Mouse (Mus musculus) left cerebral cortex, adult 8-10 months (tissue): ENCODE results near the gene Rpl29. TPM values are rescaled to one million over a fixed set of nuclear protein-coding genes. Genes with fewer than 3 reads are reported as not detected.

ENCODE experiments used
- DNase-seq, 2 experiments: peaks; one replicate each; pipeline ENCODE4 v3.0.0; 2022; ENCODE audit warnings: low spot score in 2 of 2
- total RNA-seq, 4 experiments: library from RNA; stranded (reverse); gene quantifications; 2 replicates each; pipeline ENCODE4 v1.2.4; 2022

Rpl29 gene
- total RNA-seq, 4 experiments from 2014 or later = 266 to 312 (median 299) TPM

DNA sequence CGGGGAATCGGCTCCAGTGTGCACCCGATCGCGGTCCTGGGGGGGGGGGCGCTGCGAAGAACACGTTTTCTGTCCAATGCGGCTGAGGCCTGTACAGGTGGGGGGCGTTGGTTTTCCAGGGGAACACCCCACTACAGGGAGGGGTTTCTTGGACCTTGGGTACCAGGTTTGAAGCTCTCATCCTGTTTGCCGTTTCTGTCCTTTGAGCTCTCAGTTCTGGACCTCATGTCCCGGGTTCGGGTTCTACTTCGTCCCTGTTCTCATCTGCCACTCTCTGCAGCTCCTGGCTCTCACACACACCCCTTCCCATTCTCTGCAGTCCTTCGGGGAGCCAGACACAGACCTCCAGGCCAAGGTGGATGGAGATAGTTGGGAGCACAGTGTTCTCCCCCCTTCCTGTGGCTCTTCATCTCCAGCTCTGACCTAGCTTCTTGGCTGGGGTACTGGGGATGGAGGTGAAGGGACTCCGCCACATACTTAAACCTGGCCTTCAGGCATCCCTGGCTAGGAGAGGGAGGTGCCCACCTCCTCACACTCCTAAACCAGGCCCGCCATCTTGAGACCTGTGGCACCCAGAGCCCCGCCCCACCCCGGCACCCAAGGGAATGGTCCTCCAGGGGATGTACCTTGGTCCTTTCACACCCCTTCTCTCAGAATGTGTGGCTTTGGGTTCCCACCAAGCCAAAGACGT lies 25.0 kb downstream of the Rpl29 start:
- DNase-seq = no peak

DNA sequence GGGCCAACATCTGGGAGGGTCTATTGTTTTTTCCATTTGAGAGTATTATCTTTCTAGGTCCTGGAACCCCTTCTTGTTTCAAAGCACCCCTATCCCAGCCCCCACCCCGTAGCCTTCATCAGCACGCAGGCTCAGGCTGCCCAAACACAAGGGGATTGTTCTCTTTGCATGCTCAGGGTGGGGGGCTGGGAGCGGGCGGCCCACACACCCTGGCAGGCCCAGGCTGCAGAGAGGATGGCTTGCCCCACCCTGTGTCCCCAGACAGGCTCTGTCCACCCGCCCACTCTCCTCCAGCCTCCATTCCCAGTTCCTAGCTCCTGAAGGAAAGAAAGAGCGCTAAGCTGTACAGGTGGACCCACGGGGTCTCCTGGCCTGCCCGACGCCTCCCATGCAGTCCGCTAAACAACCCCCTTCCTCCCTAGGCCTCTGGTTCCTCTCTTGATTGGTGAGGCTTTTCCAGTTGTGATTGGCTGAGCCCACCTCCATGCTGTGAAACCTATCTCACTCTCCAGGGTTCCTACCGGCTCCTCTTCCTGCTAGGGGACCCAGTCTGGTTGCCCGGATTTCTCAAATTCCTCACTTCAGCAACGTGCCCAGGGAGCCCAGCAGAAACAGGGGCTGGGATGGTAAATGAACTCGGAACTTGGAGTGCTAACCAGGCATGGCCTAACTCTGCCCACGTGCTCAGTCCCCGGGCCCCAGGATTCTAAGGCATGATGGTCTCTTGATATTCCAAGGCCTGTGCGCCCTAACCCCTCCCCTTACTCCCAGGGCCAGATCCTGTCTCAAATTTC lies 25.8 kb downstream of the Rpl29 start:
- DNase-seq = peak in 1 of 2 experiments; percentile 62

DNA sequence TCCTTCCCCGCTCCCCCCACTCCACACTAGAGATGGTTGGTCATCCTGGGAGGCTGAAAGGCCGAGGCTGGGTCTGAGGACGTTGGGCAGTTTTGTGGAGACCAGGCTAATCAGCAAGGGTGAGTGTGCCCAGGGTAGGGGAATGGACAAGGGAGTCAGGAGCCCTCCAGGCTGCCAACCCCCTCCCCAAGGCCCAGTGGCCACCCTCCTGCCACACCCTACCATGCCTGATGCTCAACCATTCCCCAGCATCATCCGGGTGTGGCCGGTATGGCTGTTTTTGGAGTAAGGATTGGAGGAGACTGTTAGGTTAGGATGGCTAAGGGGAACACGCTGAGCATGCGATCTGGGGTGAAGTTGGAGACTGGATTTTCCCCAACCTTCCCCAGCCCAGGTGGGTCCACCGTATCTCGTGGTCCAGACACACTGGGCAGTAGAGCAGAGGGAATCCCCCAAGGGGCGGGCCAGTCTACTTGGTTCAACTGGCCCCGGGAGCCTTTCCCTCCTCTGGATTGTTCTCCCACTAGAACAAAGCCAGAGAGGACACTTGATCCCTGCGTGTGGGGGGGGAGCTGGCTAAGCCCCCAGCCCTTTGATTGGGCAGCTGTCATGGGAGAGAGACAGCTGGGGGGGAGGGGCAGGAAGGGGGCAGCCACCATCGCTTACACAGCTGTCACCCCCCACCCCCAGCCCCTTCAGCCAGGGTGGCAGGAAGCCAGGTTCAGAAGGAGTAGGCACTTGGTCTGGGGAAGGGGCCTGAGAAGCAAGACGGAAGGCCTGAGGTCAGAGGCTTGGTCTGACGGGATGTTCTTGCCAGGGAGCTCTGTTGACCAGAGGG lies 27.3 kb downstream of the Rpl29 start:
- DNase-seq = no peak

DNA sequence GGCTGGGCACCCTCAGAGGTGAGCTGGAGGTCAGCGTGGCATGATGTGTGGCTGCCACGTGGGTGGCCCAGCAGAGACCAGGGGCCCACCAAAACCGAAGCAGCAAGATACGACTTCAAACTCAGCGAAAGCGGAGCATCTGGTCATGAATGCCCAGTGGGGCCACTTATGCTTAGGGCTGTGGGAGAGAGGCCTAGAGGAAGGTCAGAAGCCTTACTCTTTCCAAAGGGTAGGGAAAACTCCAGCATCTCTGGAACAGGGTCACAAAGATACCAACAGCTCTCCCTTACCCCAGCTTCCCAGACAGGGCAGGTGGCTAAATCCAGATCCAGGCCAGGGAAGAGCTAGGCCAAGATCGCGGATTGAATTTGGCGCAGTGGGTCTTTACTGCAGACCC lies 27.9 kb downstream of the Rpl29 start:
- no peak for DNase-seq

DNA sequence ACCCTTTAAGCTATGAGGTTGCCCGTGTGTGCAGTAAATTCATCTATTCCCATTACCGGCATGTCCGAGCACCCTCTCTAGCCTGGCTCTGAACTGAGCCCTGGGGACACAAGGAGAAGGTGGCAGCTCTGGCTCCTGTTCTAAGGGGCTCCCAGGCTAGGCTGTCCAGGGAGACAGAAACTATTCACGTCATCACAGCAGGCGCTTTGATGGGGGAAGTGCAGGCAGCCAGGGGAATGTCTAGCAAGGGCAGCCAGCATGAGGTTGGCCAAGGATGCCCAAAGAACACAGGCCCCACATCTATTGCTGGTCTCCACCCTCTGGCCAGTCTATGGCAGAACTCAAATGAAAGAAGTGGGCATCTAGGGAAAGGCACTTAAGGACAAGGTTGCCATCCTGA lies 28.7 kb downstream of the Rpl29 start:
- no peak for DNase-seq

DNA sequence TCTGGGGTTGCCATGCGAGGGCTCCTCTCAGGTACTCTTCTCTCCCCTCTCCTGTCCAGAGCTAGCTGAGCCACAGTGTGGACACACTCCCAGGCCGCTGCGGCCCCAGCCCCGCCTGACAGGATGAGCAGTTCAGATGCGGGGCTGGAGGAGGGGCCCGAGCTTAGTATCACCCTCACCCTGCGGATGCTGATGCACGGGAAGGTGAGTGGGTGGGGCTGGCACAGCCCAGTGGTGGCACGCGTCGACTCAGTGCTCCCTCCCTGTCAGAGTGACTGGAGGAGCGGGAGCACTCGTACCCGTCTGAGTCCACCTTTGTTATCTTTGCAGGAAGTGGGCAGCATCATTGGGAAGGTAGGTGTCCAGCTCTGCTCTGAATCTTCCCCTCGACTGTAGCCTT lies 30.7 kb downstream of the Rpl29 start:
- DNase-seq = no peak

DNA sequence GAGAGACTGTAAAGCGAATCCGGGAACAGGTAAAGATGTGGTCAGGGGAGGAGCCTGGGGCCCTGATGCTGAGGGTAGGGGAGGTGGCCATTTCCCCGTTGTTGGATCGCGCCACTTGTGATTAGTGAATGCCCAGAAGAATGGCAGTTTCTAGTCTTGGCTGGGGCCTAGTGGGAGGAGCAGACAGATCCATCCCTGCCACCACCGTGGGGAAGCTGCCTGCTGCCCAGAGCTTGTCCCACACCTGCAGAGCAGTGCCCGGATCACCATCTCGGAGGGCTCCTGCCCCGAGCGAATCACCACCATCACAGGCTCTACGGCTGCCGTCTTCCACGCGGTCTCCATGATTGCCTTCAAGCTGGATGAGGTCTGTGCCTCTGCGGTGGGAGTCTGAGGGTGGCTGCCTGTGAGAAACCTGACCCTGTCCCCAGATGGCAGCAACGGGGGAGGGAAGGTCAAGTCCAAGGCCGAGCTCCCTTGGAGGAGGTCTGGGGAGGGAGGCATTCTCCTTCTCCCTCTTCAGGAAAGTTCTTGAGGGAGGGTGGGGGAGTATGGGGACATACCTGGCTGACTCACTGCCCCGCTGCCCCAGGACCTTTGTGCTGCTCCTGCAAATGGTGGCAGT lies 31.3 kb downstream of the Rpl29 start:
- DNase-seq = no peak

DNA sequence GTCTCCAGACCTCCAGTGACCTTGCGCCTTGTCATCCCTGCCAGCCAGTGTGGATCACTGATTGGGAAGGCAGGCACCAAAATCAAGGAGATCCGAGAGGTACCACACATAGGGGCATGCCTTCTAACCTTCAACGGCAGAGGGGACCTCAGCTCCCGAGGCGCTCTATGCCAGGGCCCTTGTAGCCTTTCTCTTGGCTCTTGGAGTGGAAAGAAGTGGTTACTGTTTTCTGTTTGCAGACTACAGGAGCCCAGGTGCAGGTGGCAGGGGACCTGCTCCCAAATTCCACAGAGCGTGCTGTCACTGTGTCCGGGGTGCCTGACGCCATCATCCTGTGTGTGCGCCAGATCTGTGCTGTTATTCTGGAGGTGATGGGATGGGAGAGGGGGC lies 31.8 kb downstream of the Rpl29 start:
- no peak for DNase-seq

DNA sequence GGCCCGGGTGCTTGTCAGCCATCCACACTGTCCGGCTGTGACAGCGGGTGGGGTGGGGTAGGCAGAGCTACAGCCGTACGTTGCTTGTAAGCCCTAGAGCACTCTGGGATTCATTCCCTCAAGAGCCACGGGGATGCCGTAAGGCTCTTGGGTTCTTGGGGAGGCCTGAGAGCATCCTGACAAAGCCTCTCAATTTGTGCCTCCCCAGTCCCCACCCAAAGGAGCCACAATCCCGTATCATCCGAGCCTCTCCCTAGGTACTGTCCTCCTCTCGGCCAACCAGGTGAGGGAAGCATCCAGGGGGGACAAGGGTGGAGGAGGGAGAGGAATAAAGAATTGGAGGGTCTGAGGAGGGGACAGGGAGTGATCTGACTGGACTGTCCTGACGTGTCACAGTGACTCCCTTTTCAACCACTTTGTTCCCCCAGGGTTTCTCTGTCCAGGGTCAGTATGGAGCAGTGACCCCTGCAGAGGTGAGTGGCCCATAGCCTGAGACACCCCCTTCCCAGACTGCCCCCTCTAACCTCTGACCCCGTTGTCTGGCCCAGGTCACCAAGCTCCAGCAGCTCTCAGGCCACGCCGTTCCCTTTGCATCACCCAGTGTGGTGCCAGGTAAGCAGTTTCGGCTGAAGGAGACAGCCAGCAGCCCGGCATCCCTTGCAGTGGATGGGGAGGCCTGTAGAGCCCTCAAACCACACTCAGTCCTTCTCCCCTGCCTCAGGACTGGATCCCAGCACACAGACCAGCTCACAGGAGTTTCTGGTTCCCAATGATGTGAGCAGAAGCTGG lies 32.6 kb downstream of the Rpl29 start:
- no peak for DNase-seq

DNA sequence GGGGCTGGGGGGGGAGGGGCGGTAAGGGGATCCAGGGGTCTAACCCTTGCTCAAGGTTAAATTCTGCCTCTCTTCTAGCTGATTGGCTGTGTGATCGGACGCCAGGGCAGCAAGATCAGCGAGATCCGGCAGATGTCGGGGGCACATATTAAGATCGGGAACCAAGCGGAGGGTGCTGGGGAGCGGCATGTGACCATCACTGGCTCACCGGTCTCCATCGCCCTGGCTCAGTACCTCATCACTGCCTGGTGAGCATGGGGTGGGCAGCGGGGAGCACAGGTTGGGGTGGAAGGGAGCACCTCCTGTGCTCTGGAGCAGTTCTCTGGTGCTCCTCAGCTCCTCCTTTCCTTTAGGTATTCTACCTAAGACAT lies 33.2 kb downstream of the Rpl29 start:
- DNase-seq = no peak

DNA sequence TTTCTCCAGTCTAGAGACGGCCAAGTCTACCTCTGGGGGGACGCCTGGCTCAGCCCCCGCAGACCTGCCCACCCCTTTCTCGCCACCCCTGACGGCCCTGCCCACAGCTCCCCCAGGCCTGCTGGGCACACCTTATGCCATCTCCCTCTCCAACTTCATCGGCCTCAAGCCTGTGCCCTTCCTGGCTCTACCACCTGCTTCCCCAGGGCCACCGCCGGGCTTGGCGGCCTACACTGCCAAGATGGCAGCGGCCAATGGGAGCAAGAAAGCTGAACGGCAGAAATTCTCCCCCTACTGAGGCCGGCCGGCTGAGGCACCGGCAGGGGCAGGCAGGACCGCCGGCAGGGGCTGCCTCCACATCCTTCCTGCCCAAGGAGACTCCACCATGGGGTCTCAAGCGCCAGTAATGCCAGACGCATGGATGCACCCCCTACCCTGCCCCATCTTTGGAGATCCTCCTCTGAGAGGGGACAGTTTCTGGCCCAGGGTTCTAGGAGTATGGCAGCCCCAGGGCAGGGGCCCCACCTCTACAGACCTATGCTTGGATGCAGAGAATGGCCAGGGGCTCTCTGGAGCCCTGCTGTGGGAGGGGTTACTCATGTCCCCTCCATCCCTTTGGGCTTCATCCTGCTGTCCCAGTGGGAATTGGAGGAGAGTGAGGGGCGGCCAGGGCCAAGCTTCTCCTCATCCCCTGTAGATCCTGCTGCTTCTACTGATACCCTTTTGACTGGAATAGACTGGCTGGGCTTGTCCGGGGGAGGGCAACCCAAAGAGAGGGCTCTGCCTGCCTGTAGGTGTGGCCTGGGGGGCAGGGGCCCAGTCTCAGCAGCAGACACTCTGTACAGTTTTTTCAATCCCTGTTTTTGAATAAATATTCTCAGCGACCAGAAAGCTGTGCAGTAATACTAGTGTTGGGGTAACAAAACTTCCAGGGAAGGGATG lies 34.1 kb downstream of the Rpl29 start:
- no peak for DNase-seq

DNA sequence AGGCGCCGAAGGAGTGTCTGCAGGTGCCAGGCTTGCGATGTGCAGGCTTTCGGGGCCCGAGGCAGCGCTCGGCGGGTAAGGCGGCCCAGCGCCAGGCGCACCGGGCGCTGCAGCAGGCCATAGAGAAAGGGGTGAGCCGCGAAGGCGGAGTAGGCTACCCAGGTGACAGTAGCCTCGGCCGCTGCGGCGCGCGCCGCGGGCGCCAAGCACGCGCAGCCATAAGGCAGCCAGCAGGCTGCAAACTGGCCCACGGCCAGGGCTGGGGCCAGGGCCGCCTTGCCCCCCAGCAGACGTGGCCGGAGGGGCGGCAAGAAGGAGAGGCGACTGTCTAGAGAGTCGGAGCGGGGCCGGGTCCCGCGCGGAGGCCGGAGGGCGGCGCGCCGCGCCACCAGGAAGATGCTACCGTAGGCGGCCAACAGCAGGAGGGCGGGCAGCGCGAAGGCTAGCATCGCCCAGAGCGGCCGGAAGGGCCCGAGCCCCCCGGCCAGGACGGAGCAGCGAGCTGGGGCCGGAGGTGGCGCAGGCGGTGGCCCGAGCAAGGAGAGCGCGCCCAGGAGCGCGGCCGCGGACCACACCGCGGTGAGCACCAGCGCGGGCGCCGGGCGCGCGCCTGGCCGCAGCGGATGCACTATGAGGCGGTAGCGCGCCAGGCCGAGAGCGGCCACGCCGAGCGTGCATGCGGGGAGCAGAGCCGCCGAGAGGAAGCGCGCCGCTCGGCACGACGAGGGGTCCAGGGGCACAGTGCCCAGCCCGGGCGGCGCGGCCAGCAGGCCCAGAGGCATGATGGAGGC lies 35.7 kb downstream of the Rpl29 start:
- peak; percentile 61 to 69 for DNase-seq

DNA sequence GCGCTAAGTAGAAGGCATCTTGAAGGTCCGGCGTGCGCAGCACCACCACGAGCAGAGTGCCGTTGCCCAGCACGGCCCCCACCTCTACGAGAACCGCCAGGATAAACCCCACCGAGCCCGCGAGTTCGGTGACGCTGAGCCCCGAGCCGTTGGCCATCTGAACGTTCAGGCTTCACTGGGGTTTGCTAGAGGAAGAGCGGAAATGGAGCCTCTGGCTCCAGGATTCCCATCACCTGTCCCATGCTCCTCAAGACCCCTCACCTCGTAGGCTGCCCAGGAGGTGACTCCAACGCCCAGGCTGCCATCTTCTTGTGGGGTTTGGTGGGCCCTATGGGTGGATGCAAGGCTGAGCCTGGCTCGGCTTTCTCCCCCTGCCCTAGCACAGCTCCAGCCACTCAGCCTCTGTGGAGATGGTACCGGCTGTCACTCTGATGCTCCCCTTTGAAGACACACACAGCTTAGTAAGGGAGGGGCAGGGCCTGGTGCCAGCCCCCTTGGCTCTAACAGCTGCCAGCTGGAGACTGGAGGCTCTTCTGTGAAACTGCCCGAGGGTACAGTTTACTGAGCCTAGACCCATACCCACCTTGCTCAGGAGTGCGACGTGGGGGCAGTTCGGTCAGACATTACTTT lies 36.4 kb downstream of the Rpl29 start, which contains the start of gene Gpr62:
Gene Gpr62, minus strand, starts transcription at position 368 of the 630 bp plus-strand sequence.
- DNase-seq = peak in 1 of 2 experiments; percentile 80

DNA sequence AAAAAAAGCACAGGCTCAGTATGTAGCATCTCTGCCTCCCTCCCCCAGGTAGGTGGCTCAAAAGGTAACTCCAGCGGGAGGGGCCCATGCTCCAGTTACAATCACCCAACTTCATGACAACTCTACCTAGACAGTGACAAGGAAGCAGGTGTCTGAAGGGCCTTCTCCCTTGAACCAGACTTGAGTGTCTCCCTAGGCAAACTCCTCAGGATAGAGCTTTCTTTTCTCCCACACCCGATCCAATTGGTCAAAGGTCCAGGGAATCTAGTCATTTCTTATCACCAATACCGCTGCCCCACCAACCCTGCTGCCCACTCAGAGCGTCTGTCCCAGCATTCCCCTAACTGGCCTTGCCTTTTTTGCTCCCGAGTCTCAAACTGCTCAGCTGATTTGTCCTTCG lies 37.5 kb downstream of the Rpl29 start:
- DNase-seq = no peak

DNA sequence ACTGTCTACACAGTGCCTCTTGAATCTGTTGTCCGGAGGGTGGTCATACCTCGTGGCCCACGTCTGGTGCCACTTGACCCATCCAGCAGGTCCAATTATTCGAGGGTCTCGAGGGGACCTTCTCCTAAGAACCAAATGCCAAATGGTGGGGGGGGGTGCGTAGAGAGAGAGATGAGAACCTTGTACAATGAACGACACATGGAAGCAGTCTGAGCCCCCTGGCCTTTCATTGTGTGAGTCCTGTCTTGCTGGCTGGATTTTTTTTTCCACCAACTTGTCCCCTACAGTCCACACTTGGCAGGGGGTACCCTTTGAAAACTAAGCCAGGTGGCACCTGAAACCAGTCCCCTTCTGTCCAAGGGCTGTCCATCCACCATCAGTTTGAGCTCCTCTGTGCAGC lies 38.5 kb downstream of the Rpl29 start:
- DNase-seq = no peak

DNA sequence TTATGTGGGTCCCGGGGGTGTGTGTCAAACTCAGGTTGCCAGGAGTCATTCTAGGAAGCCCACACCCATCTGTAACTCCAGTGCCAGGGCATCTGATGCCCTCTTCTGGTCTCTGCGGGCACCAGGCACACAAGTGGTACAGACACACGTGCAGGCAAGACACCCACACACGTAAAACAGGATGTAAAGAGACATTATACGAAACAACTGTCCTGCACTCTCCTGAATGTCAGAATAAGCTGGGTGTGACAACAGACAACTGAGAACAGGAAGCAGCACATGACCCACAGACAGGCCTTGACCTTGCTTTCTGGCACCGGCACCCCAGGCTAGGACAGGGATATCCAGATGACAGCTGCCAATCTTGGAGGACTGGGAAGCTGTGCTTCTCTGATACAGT lies 40.1 kb downstream of the Rpl29 start:
- no peak for DNase-seq

DNA sequence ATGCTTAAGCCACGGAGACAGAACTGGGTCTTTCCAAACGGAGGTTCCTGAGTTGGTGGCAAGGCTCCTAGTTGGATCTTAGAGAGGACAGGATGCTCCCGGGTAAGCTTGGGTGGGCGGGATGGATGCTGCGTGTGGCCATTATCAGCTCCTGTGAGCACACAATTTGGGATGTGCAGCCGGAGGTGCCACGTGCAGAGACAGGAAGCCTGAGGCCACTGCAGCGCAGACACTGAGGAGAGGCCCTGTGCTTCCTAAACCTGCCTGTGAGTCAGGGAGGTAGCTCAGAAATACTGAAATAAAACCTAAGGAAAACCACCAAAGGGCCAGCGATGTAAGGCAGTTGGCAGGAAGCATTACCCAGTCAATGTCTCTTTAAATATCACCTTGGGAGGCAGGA lies 40.5 kb downstream of the Rpl29 start:
- DNase-seq = peak; percentile 0 to 8

DNA sequence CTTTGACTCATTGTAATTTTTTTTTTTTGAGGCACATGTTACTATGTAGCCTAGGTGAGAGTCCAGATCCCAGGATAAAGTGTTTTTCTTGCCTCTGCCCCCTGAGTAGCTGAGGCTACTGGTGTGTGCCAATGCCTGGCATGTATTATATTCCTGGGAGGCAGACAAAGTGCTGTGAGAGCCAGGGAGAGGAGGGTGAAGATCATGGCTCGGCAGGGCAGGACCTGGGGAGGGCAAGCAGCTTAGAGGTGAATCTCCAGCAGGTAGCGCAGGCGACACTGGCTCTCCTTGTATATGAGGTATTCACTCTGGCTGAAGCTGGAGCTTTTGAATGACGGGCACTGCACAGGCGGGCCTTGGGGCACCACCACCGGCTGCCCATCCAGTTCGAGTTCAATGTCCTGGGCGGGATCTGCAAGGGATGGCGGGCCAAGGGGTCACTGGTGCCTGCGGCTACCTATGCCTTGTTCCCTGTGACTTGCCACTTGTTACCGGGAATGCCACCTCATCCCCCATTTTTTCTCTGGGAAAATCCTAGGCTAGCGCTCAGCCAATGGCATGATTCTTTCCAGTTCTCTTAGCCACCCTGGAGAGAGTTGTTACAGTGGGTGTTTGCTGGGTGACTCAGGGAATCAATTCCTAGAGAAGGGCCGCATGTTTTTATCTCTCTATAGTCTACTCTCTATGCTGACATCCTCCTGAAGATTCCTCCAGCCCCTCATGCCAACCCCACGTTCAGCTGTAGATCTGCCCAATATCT lies 41.9 kb downstream of the Rpl29 start:
- peak; percentile 2 to 16 for DNase-seq
